Mouse (Mus musculus): Measurements from ENCODE around the gene Fads1.

DNA sequence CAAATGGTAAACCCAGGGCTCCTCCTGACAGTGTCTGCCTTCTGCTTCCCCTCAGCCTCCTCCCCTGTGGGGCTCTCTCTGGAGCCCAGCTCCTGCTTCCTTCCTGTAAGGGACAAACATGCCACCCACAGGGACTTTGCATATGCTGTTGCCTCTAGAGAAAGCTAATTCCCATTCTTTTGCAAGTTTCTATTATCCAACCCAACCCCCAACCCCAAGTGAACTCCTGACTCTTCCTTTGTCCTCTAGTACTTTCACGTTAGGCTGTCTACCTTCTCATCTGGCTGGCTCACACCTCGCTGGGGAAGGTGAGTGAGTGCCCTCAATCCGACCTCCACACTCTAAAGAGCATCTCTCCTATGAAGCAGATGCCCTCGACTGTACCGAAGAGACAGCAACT is 49.2 kb downstream of the Fads1 start:
- TF ChIP-seq POLR2A (IDR thresholded peaks at IDR 0.05; ENCODE audit: borderline replicate concordance, extremely low read depth, insufficient read depth, insufficient read length, poor library complexity, severe bottlenecking) (no peak), CTCF (IDR thresholded peaks at IDR 0.05; ENCODE audit: borderline replicate concordance, extremely low read depth, insufficient read depth, insufficient read length) (no peak)

All from brain, embryonic 14.5 days (tissue).